Mouse (Mus musculus) lung, embryonic 14.5 days (tissue): Measurements from ENCODE around the gene Aox4. TPM values are rescaled to one million over a fixed set of nuclear protein-coding genes. Genes with fewer than 3 reads are reported as not detected.

Experiments used
- ATAC-seq: fragments of 200-750 bp; cut with Nextera tagmentation; 2 replicates; pipeline ENCODE4 v1.8.0; 2017; ENCODE audit warnings: mild to moderate bottlenecking, moderate TSS enrichment, moderate library complexity; ENCODE audit not compliant: insufficient read depth
- DNase-seq: peaks from one replicate; pipeline ENCODE4 v3.0.0-alpha.2; 2015
- H3K27ac ChIP-seq: fragments of 300-500 bp; sonication (generic); 2 replicates; pipeline ENCODE4 v1.5.1; 2014; ENCODE audit warnings: low read depth, mild to moderate bottlenecking, moderate library complexity
- H3K27me3 ChIP-seq: fragments of 300-500 bp; sonication (generic); 2 replicates; pipeline ENCODE4 v1.6.1; 2014; ENCODE audit warnings: low read length, control low read depth; ENCODE audit not compliant: insufficient read depth
- H3K36me3 ChIP-seq: fragments of 300-500 bp; sonication (generic); 2 replicates; pipeline ENCODE4 v1.6.1; 2014; ENCODE audit warnings: control low read depth; ENCODE audit not compliant: insufficient read depth
- H3K4me1 ChIP-seq: fragments of 300-500 bp; sonication (generic); 2 replicates; pipeline ENCODE4 v1.6.1; 2014; ENCODE audit warnings: antibody characterized with exemption, control low read depth; ENCODE audit not compliant: insufficient read depth
- H3K4me2 ChIP-seq: fragments of 300-500 bp; sonication (generic); 2 replicates; pipeline ENCODE4 v1.6.1; 2014; ENCODE audit warnings: mild to moderate bottlenecking
- H3K4me3 ChIP-seq: fragments of 300-500 bp; sonication (generic); 2 replicates; pipeline ENCODE4 v1.5.1; 2014; ENCODE audit warnings: low read depth, low read length
- H3K9ac ChIP-seq: fragments of 300-500 bp; sonication (generic); 2 replicates; pipeline ENCODE4 v1.6.1; 2014
- H3K9me3 ChIP-seq: fragments of 300-500 bp; sonication (generic); 2 replicates; pipeline ENCODE4 v1.6.1; 2016; ENCODE audit warnings: low read depth, low read length, control low read depth
- CTCF ChIP-seq: IDR thresholded peaks from 2 replicates; pipeline ENCODE4 v1.5.1; 2016; ENCODE audit warnings: antibody characterized with exemption, low read depth
- WGBS: fragments of 180-500 bp; shearing (Covaris S2); extraction: QIAGEN DNeasy Blood & Tissue Kit; methylation state at CpG from one replicate; pipeline ENCODE4 v1.1.7; 2014; 5-methylcytosine and 5-hydroxymethylcytosine counted together
- polyA plus RNA-seq: library from polyadenylated mRNA; unstranded; fragments of >200 nt; fragmentation: Nextera tagmentation; extraction: Ambion mirVana; gene quantifications from 2 replicates; pipeline ENCODE4 v1.2.1, GENCODE M21; 2014

Aox4 gene
- polyA plus RNA-seq, 1 experiment from 2014 or later: 0.22 TPM

DNA sequence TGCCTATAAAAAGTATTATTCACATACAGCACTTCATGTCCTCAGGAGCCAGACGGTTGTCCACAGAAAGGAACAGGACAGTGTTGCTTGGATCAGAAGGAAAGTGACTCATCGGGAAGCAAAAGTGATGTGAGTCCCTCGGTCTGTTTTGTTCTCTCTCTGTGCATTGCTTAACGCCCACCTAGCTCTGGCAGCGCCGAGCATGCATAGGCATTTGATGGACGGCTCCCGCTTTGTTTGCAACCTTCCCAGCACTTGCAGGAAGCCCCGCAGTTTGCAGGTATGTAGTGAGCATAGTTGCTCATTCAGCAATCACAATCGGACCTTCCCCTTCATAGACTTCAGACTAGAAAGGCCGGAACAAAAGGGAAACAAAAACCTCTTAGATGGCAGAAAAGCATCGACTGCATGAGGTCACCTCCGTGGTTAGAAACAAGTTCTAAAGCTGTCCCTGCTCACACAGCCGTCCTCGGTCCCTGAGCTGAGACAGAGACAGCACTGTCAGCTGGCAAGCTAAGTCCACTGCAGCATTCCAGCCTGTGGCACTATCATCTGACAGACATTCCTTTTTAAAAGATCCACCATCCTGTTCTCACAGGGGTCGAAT lies 79.8 kb downstream of the Aox4 start:
- WGBS: 40% methylated on average over 16 of the region's 16 CpGs
- Histone ChIP-seq H3K4me2 (no peak overlapping the region), H3K9me3 (no peaks in the 10 kb centered on the region), H3K27me3 (no peaks in the 10 kb centered on the region), H3K4me3 (no peak overlapping the region), H3K4me1 (peaks cover 5% of the 10 kb centered on the region; the same call in 1 of the 2 replicates), H3K27ac (no peak overlapping the region), H3K9ac (no peak overlapping the region), H3K36me3 (no peaks in the 10 kb centered on the region)
- ATAC-seq: no peak
- DNase-seq: peak; percentile 10
- no peak for TF ChIP-seq CTCF

DNA sequence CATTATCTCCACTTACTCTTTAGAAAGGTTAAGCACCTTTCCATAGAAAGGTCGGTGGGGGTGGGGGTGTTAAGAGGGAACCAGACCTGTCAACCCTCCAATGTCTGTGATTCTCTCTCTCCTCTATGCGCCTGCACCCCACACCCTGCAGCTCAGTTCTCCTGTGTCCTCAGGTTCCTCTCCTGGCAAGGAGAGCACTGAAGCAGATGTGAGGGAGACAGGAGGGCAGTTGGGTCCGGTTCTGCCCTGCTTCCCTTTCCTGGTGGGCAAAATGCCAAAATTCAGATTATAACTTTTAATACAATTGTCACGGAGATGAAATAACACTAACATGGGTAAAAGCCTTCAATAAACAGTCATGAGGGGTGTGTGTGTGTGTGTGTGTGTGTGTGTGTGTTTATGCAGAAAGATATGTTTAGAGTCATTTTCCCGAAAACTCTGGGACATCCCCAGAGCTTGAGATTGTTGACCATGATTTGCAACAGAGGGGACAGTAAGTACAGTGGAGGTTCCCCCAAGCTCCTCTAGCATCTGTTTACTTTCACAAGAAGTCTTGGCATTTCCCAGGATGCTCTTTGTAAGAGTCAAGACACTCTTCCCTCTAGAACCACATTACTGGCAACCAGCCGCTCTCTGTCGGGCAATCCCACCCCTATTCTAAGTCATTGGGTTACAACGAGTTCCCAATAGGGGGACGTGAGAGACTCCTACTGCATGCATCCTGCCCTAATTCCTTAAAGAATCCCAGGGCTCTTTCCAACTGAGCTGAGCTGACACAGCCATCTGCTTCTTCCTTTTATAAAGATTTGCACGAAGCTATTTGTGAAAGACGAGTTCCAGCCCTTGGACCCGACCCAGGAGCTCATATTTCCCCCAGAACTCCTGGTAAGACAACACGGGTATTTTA lies 81.5 kb downstream of the Aox4 start:
- ATAC-seq (peak; percentile 63; the same call in 1 of the 2 replicates), DNase-seq (peak; percentile 70)
- no peak overlapping the region for H3K9ac ChIP-seq
- peak overlapping the region; percentile 54; the same call in 1 of the 2 replicates for H3K27ac ChIP-seq
- peaks cover 5% of the 10 kb centered on the region; the same call in 1 of the 2 replicates for H3K4me1 ChIP-seq
- H3K4me2 ChIP-seq: no peak overlapping the region
- no peak for TF ChIP-seq CTCF
- H3K4me3 ChIP-seq: no peak overlapping the region
- H3K9me3 ChIP-seq: no peaks in the 10 kb centered on the region
- H3K27me3 ChIP-seq: no peaks in the 10 kb centered on the region
- 37% methylated on average over 13 of the region's 13 CpGs for WGBS
- H3K36me3 ChIP-seq: no peaks in the 10 kb centered on the region

DNA sequence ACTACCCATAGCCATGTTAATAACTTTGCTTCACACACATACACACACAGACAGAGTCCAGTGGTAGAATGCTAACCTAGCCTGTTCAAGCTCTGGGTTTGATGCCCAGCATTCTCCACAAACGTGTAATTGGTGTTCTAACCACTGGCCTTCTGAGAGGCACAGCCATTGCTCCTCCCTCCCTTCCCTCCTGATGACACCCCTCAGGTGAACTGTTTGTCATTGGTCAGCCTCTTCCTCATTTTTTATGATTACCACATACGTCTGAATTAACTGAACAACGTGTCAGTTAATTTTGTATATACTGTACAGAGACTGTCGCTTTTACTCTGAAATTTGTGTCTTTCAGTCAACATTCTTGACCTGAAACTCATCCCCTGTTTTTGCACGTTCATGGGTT lies 84.5 kb downstream of the Aox4 start:
- TF ChIP-seq CTCF: no peak

DNA sequence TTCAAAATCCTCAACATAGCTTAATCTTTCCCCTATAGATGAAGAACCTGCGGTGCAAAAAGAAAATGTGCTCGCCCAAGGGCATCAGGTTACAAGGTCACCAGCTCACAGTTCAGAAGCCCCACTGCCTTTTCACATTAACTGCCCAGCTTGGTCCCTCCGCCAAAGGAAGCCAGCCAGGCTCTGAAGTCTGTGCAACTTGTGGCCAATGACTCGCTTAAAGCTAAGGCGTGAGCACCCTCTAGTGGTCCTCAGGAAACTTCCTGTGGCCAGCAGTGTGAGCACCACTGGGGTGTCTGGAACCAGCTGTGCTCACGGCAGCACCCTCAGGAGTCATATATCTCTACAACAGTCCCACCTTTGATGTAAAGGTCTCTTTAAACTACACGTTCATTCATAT lies 86.1 kb downstream of the Aox4 start:
- no peaks in the 10 kb centered on the region for H3K36me3 ChIP-seq
- H3K27me3 ChIP-seq: no peaks in the 10 kb centered on the region
- H3K27ac ChIP-seq: no peak overlapping the region
- no peak overlapping the region for H3K4me3 ChIP-seq
- H3K9me3 ChIP-seq: no peaks in the 10 kb centered on the region
- H3K4me1 ChIP-seq: peaks cover 3% of the 10 kb centered on the region; the same call in 1 of the 2 replicates
- no peak overlapping the region for H3K4me2 ChIP-seq
- 4% methylated on average over 7 of the region's 7 CpGs for WGBS
- ATAC-seq: peak; percentile 69
- TF ChIP-seq CTCF: peak; percentile 90
- peak; percentile 91 for DNase-seq
- no peak overlapping the region for H3K9ac ChIP-seq

More for the DNA sequence above, 84.5 kb downstream of the Aox4 start:
- H3K9ac ChIP-seq: no peak overlapping the region
- WGBS: 62% methylated on average over 5 of the region's 5 CpGs
- H3K27me3 ChIP-seq: no peaks in the 10 kb centered on the region
- no peak overlapping the region for H3K4me3 ChIP-seq
- H3K9me3 ChIP-seq: no peaks in the 10 kb centered on the region
- no peaks in the 10 kb centered on the region for H3K36me3 ChIP-seq
- no peak overlapping the region for H3K4me2 ChIP-seq
- H3K27ac ChIP-seq: no peak overlapping the region
- DNase-seq (no peak), ATAC-seq (no peak)
- H3K4me1 ChIP-seq: peaks cover 5% of the 10 kb centered on the region; the same call in 1 of the 2 replicates

DNA sequence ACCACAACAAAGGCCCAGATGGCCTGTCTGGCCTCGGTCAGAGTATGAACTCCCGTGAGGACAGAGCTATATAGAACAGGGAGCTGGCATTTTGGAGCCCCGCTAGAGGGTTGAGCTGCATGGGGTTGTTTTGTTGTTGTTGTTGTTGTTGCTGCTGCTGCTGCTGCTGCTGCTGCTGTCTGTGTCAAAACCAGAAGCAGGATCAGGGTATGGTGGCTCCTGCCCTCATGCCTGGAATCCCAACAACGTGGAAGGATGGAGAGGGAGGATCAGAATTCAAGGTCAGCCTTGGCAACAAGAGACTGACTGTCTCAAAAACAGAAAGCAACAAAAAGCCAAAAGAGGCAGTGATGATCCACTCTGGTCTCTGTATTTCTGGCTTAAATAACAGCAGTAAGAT lies 86.6 kb downstream of the Aox4 start:
- WGBS: 59% methylated on average over 4 of the region's 4 CpGs
- no peak for TF ChIP-seq CTCF

DNA sequence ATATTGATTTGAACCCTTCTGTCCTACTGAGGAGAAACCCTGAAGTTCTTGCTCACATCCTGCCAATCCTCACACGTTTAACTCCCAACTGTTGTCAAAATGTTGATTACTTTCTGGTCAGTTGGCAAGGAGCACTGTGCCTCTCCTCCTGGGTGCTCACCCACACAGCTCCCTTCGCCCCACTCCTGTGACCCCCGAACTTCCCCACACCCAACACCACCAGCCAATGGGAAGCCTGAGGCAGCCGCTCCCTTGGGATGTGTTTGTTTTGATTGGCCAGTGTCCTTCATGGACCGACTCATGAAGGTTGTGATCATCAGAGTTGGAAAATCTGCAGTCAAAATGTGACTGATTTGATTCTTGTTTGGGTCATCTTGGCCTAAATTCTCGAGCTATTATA lies 88.2 kb downstream of the Aox4 start:
- DNase-seq (no peak), ATAC-seq (no peak)
- no peak for TF ChIP-seq CTCF

More for the DNA sequence above, 86.6 kb downstream of the Aox4 start:
- Histone ChIP-seq H3K27me3 (no peaks in the 10 kb centered on the region), H3K27ac (no peak overlapping the region), H3K9ac (no peak overlapping the region), H3K4me3 (no peak overlapping the region), H3K9me3 (no peaks in the 10 kb centered on the region), H3K4me1 (no peaks in the 10 kb centered on the region), H3K36me3 (no peaks in the 10 kb centered on the region), H3K4me2 (no peak overlapping the region)
- ATAC-seq (peak; percentile 16; the same call in 1 of the 2 replicates), DNase-seq (no peak)

DNA sequence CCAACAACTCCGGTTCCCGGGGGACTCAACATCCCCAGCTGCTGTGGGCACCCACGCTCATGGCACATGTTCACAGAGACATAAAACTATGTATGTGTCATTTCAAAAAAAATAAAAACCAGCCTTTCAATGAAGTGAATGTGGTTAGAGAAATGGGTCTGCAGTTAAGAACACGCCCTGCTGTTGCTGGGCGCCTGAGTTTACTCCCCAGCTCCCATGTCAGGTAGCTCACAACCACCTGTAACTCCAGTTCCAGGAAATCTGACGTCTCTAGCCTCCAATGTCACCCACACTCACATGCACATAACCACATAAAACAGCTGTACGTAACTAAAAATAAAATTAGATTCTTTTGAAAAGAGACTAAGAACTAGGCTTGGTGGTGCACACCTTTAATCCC lies 90.9 kb downstream of the Aox4 start:
- 90% methylated on average over 7 of the region's 7 CpGs for WGBS
- H3K9ac ChIP-seq: no peak overlapping the region
- DNase-seq (no peak), ATAC-seq (no peak)
- no peaks in the 10 kb centered on the region for H3K4me1 ChIP-seq
- no peak overlapping the region for H3K4me3 ChIP-seq
- no peaks in the 10 kb centered on the region for H3K27me3 ChIP-seq
- no peak overlapping the region for H3K4me2 ChIP-seq
- TF ChIP-seq CTCF: no peak
- H3K9me3 ChIP-seq: no peaks in the 10 kb centered on the region
- no peak overlapping the region for H3K27ac ChIP-seq
- H3K36me3 ChIP-seq: no peaks in the 10 kb centered on the region

More for the DNA sequence above, 88.2 kb downstream of the Aox4 start:
- 60% methylated on average over 6 of the region's 6 CpGs for WGBS
- Histone ChIP-seq H3K27me3 (no peaks in the 10 kb centered on the region), H3K9ac (no peak overlapping the region), H3K36me3 (no peaks in the 10 kb centered on the region), H3K4me2 (no peak overlapping the region), H3K4me3 (no peak overlapping the region), H3K4me1 (no peaks in the 10 kb centered on the region), H3K9me3 (no peaks in the 10 kb centered on the region), H3K27ac (no peak overlapping the region)
